Mouse (Mus musculus): ENCODE measurements at regions not wholly inside any gene's neighbourhood (a gene's known extent, or its start where the extent isn't known, plus 50 kb on each side); places are given as distances from the start of the nearest gene placed in this dataset.

- no peak overlapping the region for H3K4me3 ChIP-seq (ENCODE audit: control insufficient read depth in 1 of 2, insufficient read depth in 1 of 2, low read depth in 2 of 2, low read length in 2 of 2)
- no peak for DNase-seq (ENCODE audit: low read depth, low spot score)
- H3K9me3 ChIP-seq (replicated peaks; ENCODE audit: insufficient read depth, low read length), result no peaks in the 10 kb centered on the region
- no peaks in the 10 kb centered on the region for H3K27me3 ChIP-seq (ENCODE audit: control insufficient read depth in 1 of 2, insufficient read depth in 2 of 2, low read length in 2 of 2)
- H3K79me2 ChIP-seq (ENCODE audit: control insufficient read depth, insufficient read depth, low read length, poor library complexity), result no peaks in the 10 kb centered on the region
- no peak overlapping the region for H3K27ac ChIP-seq (ENCODE audit: control insufficient read depth, low read depth, low read length)
- no peak overlapping the region for H3K9ac ChIP-seq (ENCODE audit: control insufficient read depth, low read depth, low read length, poor library complexity, severe bottlenecking)
- H3K36me3 ChIP-seq (ENCODE audit: control insufficient read depth in 1 of 2, insufficient read depth in 2 of 2, low read length in 2 of 2), result no peaks in the 10 kb centered on the region
- TF ChIP-seq RCOR1 (IDR thresholded peaks at IDR 0.05; ENCODE audit: low read depth, low read length) (no peak), NRF1 (IDR thresholded peaks at IDR 0.05; ENCODE audit: insufficient read depth, low read depth, low read length, poor library complexity, severe bottlenecking) (no peak)
- H3K4me1 ChIP-seq (ENCODE audit: control insufficient read depth in 1 of 2, insufficient read depth in 2 of 2, low read length in 2 of 2), result no peaks in the 10 kb centered on the region
Observed at GRCm38 (mm10) chr2:106427237-106427636, 265.8 kb upstream of the Mpped2 start.

GRCm38 (mm10) chr2:106428909-106429308, 264.2 kb upstream of the Mpped2 start:
- Histone ChIP-seq H3K36me3 (ENCODE audit: control insufficient read depth in 1 of 2, insufficient read depth in 2 of 2, low read length in 2 of 2) (no peaks in the 10 kb centered on the region), H3K79me2 (ENCODE audit: control insufficient read depth, insufficient read depth, low read length, poor library complexity) (no peaks in the 10 kb centered on the region), H3K27me3 (ENCODE audit: control insufficient read depth in 1 of 2, insufficient read depth in 2 of 2, low read length in 2 of 2) (no peaks in the 10 kb centered on the region), H3K4me1 (ENCODE audit: control insufficient read depth in 1 of 2, insufficient read depth in 2 of 2, low read length in 2 of 2) (no peaks in the 10 kb centered on the region), H3K4me3 (ENCODE audit: control insufficient read depth in 1 of 2, insufficient read depth in 1 of 2, low read depth in 2 of 2, low read length in 2 of 2) (no peak overlapping the region), H3K9me3 (replicated peaks; ENCODE audit: insufficient read depth, low read length) (no peaks in the 10 kb centered on the region), H3K9ac (ENCODE audit: control insufficient read depth, low read depth, low read length, poor library complexity, severe bottlenecking) (no peak overlapping the region), H3K27ac (ENCODE audit: control insufficient read depth, low read depth, low read length) (no peak overlapping the region)
- TF ChIP-seq CHD1 (IDR thresholded peaks at IDR 0.05; ENCODE audit: low read depth, low read length), result no peak
- no peak for TF ChIP-seq POLR2AphosphoS5 (IDR thresholded peaks at IDR 0.05; ENCODE audit: borderline replicate concordance, low read depth, low read length)
- no peak for TF ChIP-seq MXI1 (IDR thresholded peaks at IDR 0.05; ENCODE audit: low read depth, low read length)
- no peak for TF ChIP-seq ZNF384 (IDR thresholded peaks at IDR 0.05; ENCODE audit: low read depth, low read length)
- no peak for TF ChIP-seq HCFC1 (IDR thresholded peaks at IDR 0.05; ENCODE audit: low read depth, low read length)
- TF ChIP-seq MAX (IDR thresholded peaks at IDR 0.05; ENCODE audit: low read length), result no peak
- no peak for TF ChIP-seq USF2 (IDR thresholded peaks at IDR 0.05; ENCODE audit: borderline replicate concordance in 1 of 2, insufficient read depth in 1 of 2, low read depth in 1 of 2, low read length in 2 of 2)
- no peak for TF ChIP-seq MEF2A (IDR thresholded peaks at IDR 0.05; ENCODE audit: extremely low read depth, insufficient replicate concordance, low read depth, low read length, poor library complexity, severe bottlenecking)
- TF ChIP-seq BHLHE40 (IDR thresholded peaks at IDR 0.05; ENCODE audit: borderline replicate concordance, low read depth, low read length), result no peak
- TF ChIP-seq UBTF (IDR thresholded peaks at IDR 0.05; ENCODE audit: borderline replicate concordance, insufficient read depth, low read depth, low read length), result no peak
- TF ChIP-seq SIN3A (IDR thresholded peaks at IDR 0.05; ENCODE audit: low read length), result no peak
- no peak for TF ChIP-seq ZKSCAN1 (IDR thresholded peaks at IDR 0.05; ENCODE audit: low read depth, low read length)
- TF ChIP-seq ETS1 (IDR thresholded peaks at IDR 0.05; ENCODE audit: low read depth, low read length), result no peak
- no peak for TF ChIP-seq TBP (IDR thresholded peaks at IDR 0.05; ENCODE audit: low read depth, low read length)
- TF ChIP-seq TAL1 (IDR thresholded peaks at IDR 0.05; ENCODE audit: low read length), result no peak
- no peak for TF ChIP-seq NRF1 (IDR thresholded peaks at IDR 0.05; ENCODE audit: insufficient read depth, low read depth, low read length, poor library complexity, severe bottlenecking)
- DNase-seq (ENCODE audit: low read depth, low spot score), result no peak
